Mouse (Mus musculus): ENCODE results near the gene Dner. TPM values are rescaled to one million over a fixed set of nuclear protein-coding genes. Genes with fewer than 3 reads are reported as not detected.

Gene Dner
- polyA plus RNA-seq, 1 experiment, result not detected

GRCm38 (mm10) chr1:84441419-84441818, 254.6 kb downstream of the Dner start:
- TF ChIP-seq GATA1 (IDR thresholded peaks at IDR 0.05; ENCODE audit: borderline replicate concordance, low read length) (no peak), FLI1 (IDR thresholded peaks at IDR 0.05; ENCODE audit: low read length) (no peak)
- H3K36me3 ChIP-seq (replicated peaks; ENCODE audit: low read length), result no peaks in the 10 kb centered on the region
- peaks cover 29% of the 10 kb centered on the region for H3K9me3 ChIP-seq

GRCm38 (mm10) chr1:84437565-84437964, 258.5 kb downstream of the Dner start:
- TF ChIP-seq GATA1 (IDR thresholded peaks at IDR 0.05; ENCODE audit: borderline replicate concordance, low read length) (no peak), FLI1 (IDR thresholded peaks at IDR 0.05; ENCODE audit: low read length) (no peak)
- H3K36me3 ChIP-seq (replicated peaks; ENCODE audit: low read length), result no peaks in the 10 kb centered on the region
- H3K9me3 ChIP-seq, result peaks cover 11% of the 10 kb centered on the region; the same call in 1 of the 2 replicates
- H3K4me3 ChIP-seq (replicated peaks), result no peak overlapping the region
- H3K4me1 ChIP-seq, result no peaks in the 10 kb centered on the region
- no peaks in the 10 kb centered on the region for H3K27me3 ChIP-seq (replicated peaks)

More at GRCm38 (mm10) chr1:84441419-84441818, 254.6 kb downstream of the Dner start:
- H3K4me3 ChIP-seq (replicated peaks), result no peak overlapping the region
- H3K4me1 ChIP-seq, result no peaks in the 10 kb centered on the region
- no peaks in the 10 kb centered on the region for H3K27me3 ChIP-seq (replicated peaks)

DNA sequence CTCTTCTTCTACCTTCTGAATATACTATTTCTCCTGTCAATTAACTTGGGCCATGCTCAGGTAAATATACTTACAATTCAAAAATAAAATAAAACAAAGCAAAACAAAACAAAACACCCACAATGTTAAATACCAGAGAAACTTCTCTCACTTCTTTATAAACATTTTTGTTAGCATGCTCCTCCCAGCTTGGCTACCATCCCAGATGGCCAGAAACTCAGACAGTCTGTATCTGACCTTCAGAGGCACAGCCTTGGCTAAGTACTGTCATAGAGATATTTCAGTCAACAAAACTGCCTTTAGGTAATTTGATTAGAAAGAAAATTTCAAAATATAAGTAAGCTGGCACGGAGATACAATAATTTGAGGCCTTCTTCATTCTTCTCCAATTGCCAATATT, 259.7 kb downstream of the Dner start:
- TF ChIP-seq GATA1 (IDR thresholded peaks at IDR 0.05; ENCODE audit: borderline replicate concordance, low read length) (no peak), FLI1 (IDR thresholded peaks at IDR 0.05; ENCODE audit: low read length) (no peak)
- no peaks in the 10 kb centered on the region for H3K27me3 ChIP-seq (replicated peaks)
- no peaks in the 10 kb centered on the region for H3K4me1 ChIP-seq
- no peak overlapping the region for H3K4me3 ChIP-seq (replicated peaks)
- H3K36me3 ChIP-seq (replicated peaks; ENCODE audit: low read length), result no peaks in the 10 kb centered on the region
- H3K9me3 ChIP-seq, result 0 out of 2 replicates have a peak, but pooled peaks cover under 1% of the 10 kb centered on the region

- Histone ChIP-seq H3K36me3 (replicated peaks; ENCODE audit: low read length) (no peaks in the 10 kb centered on the region), H3K27me3 (replicated peaks) (no peaks in the 10 kb centered on the region), H3K9me3 (peaks cover 7% of the 10 kb centered on the region), H3K4me1 (no peaks in the 10 kb centered on the region), H3K4me3 (replicated peaks) (no peak overlapping the region)
- TF ChIP-seq GATA1 (IDR thresholded peaks at IDR 0.05; ENCODE audit: borderline replicate concordance, low read length) (no peak), FLI1 (IDR thresholded peaks at IDR 0.05; ENCODE audit: low read length) (no peak)
Observed at GRCm38 (mm10) chr1:84433291-84433980, 262.6 kb downstream of the Dner start.

DNA sequence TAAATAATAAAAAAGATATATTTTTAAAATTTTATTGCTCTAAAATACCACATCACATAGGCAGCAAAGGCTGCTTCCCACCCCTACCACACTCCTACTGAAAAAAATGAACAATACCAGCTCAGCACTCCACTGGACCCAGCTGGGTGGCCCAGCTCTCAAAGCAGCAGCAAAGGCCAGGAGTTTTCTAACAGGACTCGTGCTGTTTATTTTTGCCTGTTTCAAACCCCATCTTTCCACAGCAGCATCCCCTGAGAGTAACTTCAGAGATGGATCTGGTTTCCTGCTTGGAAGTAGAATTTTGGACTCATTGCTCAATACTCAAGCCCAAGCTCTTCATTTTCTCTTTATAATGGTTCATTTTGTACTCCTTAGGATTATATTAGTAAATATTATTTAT, 263.7 kb downstream of the Dner start:
- no peaks in the 10 kb centered on the region for H3K36me3 ChIP-seq (replicated peaks; ENCODE audit: low read length)
- peaks cover 17% of the 10 kb centered on the region for H3K9me3 ChIP-seq
- no peak overlapping the region for H3K4me3 ChIP-seq (replicated peaks)
- no peaks in the 10 kb centered on the region for H3K27me3 ChIP-seq (replicated peaks)
- TF ChIP-seq FLI1 (IDR thresholded peaks at IDR 0.05; ENCODE audit: low read length) (no peak), GATA1 (IDR thresholded peaks at IDR 0.05; ENCODE audit: borderline replicate concordance, low read length) (no peak)
- no peaks in the 10 kb centered on the region for H3K4me1 ChIP-seq

GRCm38 (mm10) chr1:84428331-84428730, 267.7 kb downstream of the Dner start:
- TF ChIP-seq FLI1 (IDR thresholded peaks at IDR 0.05; ENCODE audit: low read length), result no peak
- no peak for TF ChIP-seq GATA1 (IDR thresholded peaks at IDR 0.05; ENCODE audit: borderline replicate concordance, low read length)
- H3K9me3 ChIP-seq, result peaks cover 39% of the 10 kb centered on the region
- no peaks in the 10 kb centered on the region for H3K36me3 ChIP-seq (replicated peaks; ENCODE audit: low read length)
- H3K4me1 ChIP-seq, result no peaks in the 10 kb centered on the region
- H3K27me3 ChIP-seq (replicated peaks), result no peaks in the 10 kb centered on the region
- no peak overlapping the region for H3K4me3 ChIP-seq (replicated peaks)

DNA sequence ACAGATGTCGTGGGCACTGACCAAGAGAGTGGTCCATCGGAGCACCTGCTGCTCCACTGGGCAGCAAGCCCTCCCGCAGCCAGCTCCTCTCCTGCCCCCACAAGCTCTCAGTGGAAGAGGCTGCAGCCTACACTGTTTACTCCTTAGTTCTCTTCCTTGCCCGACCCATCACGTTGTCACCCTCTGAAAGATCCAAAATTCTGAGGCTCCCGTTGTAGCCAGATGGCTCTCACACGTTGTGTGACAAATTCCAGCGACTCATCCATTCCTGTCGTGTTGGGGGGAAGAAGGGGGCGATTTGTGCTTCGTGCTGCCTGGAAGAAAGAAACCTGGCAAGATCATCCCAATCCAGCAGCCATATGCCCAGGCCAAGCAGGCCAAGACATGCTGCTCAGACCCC, 268.3 kb downstream of the Dner start:
- TF ChIP-seq FLI1 (IDR thresholded peaks at IDR 0.05; ENCODE audit: low read length) (no peak), GATA1 (IDR thresholded peaks at IDR 0.05; ENCODE audit: borderline replicate concordance, low read length) (no peak)
- no peaks in the 10 kb centered on the region for H3K36me3 ChIP-seq (replicated peaks; ENCODE audit: low read length)
- no peaks in the 10 kb centered on the region for H3K4me1 ChIP-seq

DNA sequence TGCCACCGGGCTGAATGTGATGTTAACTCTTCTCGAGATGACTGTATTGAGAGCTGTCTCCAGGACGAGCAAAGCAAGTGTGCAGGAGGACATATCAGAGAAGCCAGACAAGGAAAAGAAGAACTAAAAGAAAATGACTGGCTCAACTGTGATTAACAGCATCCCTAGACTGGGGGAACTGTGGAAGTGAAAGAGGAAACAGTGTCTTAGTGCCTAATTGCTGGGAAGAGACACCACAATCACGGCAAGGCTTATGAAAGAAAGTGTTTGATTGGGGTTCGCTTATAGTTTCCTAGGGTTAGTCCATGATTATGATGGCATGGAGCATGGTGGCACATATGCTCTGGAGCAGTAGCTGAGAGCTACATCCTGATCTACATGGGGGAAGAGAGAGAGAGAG, 269.3 kb downstream of the Dner start:
- Histone ChIP-seq H3K4me3 (replicated peaks) (no peak overlapping the region), H3K9me3 (peaks cover 46% of the 10 kb centered on the region), H3K36me3 (replicated peaks; ENCODE audit: low read length) (no peaks in the 10 kb centered on the region), H3K27me3 (replicated peaks) (no peaks in the 10 kb centered on the region), H3K4me1 (no peaks in the 10 kb centered on the region)
- no peak for TF ChIP-seq GATA1 (IDR thresholded peaks at IDR 0.05; ENCODE audit: borderline replicate concordance, low read length)
- no peak for TF ChIP-seq FLI1 (IDR thresholded peaks at IDR 0.05; ENCODE audit: low read length)

More for the DNA sequence above, 268.3 kb downstream of the Dner start:
- peak overlapping the region; percentile 18 for H3K4me3 ChIP-seq (replicated peaks)
- peaks cover 40% of the 10 kb centered on the region for H3K9me3 ChIP-seq
- H3K27me3 ChIP-seq (replicated peaks), result no peaks in the 10 kb centered on the region

DNA sequence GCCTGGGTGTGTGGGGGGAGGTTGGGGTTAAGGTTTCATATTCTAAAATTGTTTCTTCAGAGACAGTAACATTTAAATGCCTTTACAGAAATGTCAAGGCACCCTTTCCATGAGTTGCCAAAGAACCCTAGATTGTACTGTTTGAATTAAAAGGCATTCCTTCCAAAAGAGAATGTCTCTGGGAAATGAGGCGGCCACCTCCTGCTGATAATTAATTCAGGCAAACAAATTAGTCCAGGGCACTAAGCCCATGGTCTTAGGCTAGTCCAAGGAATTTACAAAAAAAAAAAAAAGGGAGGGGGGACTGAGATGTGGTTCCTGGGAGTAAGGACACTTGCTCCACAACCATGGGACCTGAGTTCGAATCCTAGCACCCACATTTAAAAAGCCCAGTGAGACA, 273.1 kb downstream of the Dner start:
- H3K4me1 ChIP-seq, result no peaks in the 10 kb centered on the region
- no peaks in the 10 kb centered on the region for H3K27me3 ChIP-seq (replicated peaks)
- no peaks in the 10 kb centered on the region for H3K36me3 ChIP-seq (replicated peaks; ENCODE audit: low read length)
- H3K9me3 ChIP-seq, result peaks cover 47% of the 10 kb centered on the region
- TF ChIP-seq GATA1 (IDR thresholded peaks at IDR 0.05; ENCODE audit: borderline replicate concordance, low read length) (no peak), FLI1 (IDR thresholded peaks at IDR 0.05; ENCODE audit: low read length) (no peak)
- no peak overlapping the region for H3K4me3 ChIP-seq (replicated peaks)

- TF ChIP-seq FLI1 (IDR thresholded peaks at IDR 0.05; ENCODE audit: low read length) (no peak), GATA1 (IDR thresholded peaks at IDR 0.05; ENCODE audit: borderline replicate concordance, low read length) (no peak)
- no peaks in the 10 kb centered on the region for H3K36me3 ChIP-seq (replicated peaks; ENCODE audit: low read length)
- H3K4me1 ChIP-seq, result no peaks in the 10 kb centered on the region
- H3K27me3 ChIP-seq (replicated peaks), result no peaks in the 10 kb centered on the region
- H3K4me3 ChIP-seq (replicated peaks), result no peak overlapping the region
- H3K9me3 ChIP-seq, result peaks cover 43% of the 10 kb centered on the region
Observed at GRCm38 (mm10) chr1:84421845-84422244, 274.2 kb downstream of the Dner start.

All from megakaryocyte, embryonic 14.5 days (primary cell).